Mouse (Mus musculus): Measurements from ENCODE around the gene Scfd2. TPM values are rescaled to one million over a fixed set of nuclear protein-coding genes. Genes with fewer than 3 reads are reported as not detected.

The Scfd2 gene
- polyA plus RNA-seq, 1 experiment from 2014 or later = 15.2 TPM

DNA sequence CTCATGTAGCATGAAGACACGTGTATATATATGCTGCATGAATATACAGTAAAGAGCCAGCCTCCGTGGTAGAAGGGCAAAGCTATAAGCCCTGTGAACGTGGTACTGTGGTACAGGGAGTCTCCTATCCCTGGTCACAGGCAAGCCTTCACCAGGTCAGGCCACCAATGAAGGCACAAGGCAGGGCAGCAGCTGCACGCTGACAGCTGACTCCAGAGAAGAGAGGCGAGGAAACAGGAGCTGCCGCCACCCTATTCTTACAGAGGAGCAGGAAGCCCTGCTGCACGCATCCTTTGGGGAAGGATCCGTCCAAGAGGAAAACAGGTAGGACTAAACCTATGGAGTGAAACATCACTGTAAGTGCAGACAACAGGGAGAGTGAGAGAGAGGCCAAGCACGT, 76.5 kb downstream of the Scfd2 start:
- Histone ChIP-seq H3K36me3 (ENCODE audit: control insufficient read depth, insufficient read depth, low read length) (no peaks in the 10 kb centered on the region), H3K4me1 (replicated peaks; ENCODE audit: control insufficient read depth, insufficient read depth) (no peaks in the 10 kb centered on the region), H3K9me3 (ENCODE audit: control insufficient read depth, low read length) (no peaks in the 10 kb centered on the region), H3K9ac (ENCODE audit: low read length) (no peak overlapping the region), H3K27ac (replicated peaks) (no peak overlapping the region), H3K4me2 (replicated peaks; ENCODE audit: low read depth) (no peak overlapping the region), H3K4me3 (ENCODE audit: low read depth, low read length) (no peak overlapping the region), H3K27me3 (ENCODE audit: control insufficient read depth, insufficient read depth, low read length) (no peaks in the 10 kb centered on the region)
- no peak for TF ChIP-seq EP300 (optimal IDR thresholded peaks at IDR 0.05)
- TF ChIP-seq CTCF (IDR thresholded peaks at IDR 0.05; ENCODE audit: low read depth) = no peak
- ATAC-seq (ENCODE audit: low FRiP score, low TSS enrichment) (no peak), DNase-seq (ENCODE audit: low spot score) (no peak)
- 82% methylated on average over 9 of the region's 9 CpGs for WGBS

DNA sequence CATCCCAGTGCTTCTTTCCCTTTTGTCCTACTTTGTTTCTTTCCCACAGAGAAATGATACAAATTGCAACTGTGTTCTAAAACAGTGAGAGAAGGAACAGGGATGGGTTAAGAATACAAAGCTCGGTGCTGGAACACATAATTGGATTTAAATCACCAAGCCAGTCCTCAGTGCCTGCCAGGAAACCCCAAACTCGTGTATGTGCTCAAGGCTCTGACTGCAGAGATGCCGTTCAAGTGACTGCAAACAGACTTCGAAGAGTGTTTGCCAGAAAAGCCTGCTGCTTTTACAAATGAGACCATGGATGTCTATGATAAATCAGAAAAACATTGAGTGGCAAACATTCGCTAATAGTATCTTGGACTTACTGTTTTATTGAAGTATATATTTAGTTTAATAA, 80.6 kb downstream of the Scfd2 start:
- H3K4me1 ChIP-seq (replicated peaks; ENCODE audit: control insufficient read depth, insufficient read depth) = no peaks in the 10 kb centered on the region
- no peak overlapping the region for H3K4me2 ChIP-seq (replicated peaks; ENCODE audit: low read depth)
- H3K9ac ChIP-seq (ENCODE audit: low read length) = no peak overlapping the region
- no peak for ATAC-seq (ENCODE audit: low FRiP score, low TSS enrichment)
- no peaks in the 10 kb centered on the region for H3K9me3 ChIP-seq (ENCODE audit: control insufficient read depth, low read length)
- H3K4me3 ChIP-seq (ENCODE audit: low read depth, low read length) = no peak overlapping the region
- H3K27ac ChIP-seq (replicated peaks) = no peak overlapping the region
- 27% methylated on average over 5 of the region's 5 CpGs for WGBS
- H3K36me3 ChIP-seq (ENCODE audit: control insufficient read depth, insufficient read depth, low read length) = no peaks in the 10 kb centered on the region
- H3K27me3 ChIP-seq (ENCODE audit: control insufficient read depth, insufficient read depth, low read length) = no peaks in the 10 kb centered on the region
- no peak for DNase-seq (ENCODE audit: low spot score)
- TF ChIP-seq CTCF (IDR thresholded peaks at IDR 0.05; ENCODE audit: low read depth) = no peak
- TF ChIP-seq EP300 (optimal IDR thresholded peaks at IDR 0.05) = no peak

DNA sequence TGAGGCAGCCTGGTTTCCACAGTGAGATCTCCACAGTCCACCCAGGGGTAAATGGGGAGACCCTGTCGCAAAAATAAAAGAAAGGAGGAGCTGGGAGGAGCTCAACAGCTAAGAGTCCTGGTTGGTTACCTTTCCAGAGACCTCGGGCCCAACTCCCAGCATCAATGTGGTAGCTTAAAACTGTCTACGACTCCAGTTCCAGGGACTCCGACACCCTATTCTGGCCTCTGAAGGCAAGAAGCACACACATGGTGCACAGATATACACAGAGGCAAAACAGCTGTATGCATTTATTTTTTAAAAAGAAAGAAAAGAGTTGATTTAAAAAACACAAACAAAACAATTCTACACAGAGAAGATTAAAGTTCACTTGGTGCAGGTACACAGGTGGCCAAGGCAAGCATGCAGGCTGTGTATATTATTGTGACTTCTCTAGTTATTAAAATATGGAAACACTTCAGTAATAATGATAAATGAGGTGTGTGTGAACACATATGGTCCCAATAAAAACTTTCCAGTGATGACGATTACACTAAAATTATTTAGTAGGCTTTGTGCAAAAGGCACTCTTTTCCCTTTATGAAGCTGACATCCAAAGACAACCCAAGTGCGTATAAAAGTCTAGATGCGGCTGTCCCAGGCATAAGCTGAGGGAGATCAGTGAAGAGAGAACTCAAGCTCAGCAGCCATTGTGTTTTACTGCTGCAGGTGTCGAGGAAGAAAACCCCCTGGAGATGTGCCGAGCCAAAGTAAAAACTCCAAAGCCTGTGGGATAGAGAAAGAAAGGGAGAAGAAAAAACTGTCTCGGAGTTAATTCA, 83.8 kb downstream of the Scfd2 start:
- H3K4me1 ChIP-seq (replicated peaks; ENCODE audit: control insufficient read depth, insufficient read depth) = no peaks in the 10 kb centered on the region
- no peaks in the 10 kb centered on the region for H3K27me3 ChIP-seq (ENCODE audit: control insufficient read depth, insufficient read depth, low read length)
- H3K4me3 ChIP-seq (ENCODE audit: low read depth, low read length) = no peak overlapping the region
- DNase-seq (ENCODE audit: low spot score) = no peak
- no peak overlapping the region for H3K9ac ChIP-seq (ENCODE audit: low read length)
- TF ChIP-seq EP300 (optimal IDR thresholded peaks at IDR 0.05) (no peak), CTCF (IDR thresholded peaks at IDR 0.05; ENCODE audit: low read depth) (no peak)
- H3K4me2 ChIP-seq (replicated peaks; ENCODE audit: low read depth) = no peak overlapping the region
- H3K36me3 ChIP-seq (ENCODE audit: control insufficient read depth, insufficient read depth, low read length) = no peaks in the 10 kb centered on the region
- ATAC-seq (ENCODE audit: low FRiP score, low TSS enrichment) = no peak
- H3K9me3 ChIP-seq (ENCODE audit: control insufficient read depth, low read length) = no peaks in the 10 kb centered on the region
- H3K27ac ChIP-seq (replicated peaks) = no peak overlapping the region
- 73% methylated on average over 10 of the region's 10 CpGs for WGBS

DNA sequence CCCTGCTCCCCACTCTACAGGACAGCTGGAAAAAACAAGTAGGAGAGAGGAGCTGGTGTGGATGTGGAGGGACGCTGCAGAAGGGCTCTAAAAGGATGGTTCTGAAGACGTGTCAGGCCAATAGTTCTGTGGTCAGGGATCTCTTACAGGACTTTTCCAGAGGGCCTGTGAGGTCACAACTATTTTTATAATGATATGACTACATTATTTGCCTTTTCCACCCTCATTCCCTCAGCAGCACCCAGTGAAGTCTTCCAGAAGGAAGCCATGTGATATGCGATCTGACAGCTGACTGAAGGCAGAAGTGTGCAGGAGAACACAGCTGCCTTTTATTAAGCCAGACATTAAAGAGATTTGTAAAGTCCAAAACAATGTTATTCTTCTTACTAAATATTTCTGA, 85.7 kb downstream of the Scfd2 start:
- Histone ChIP-seq H3K36me3 (ENCODE audit: control insufficient read depth, insufficient read depth, low read length) (no peaks in the 10 kb centered on the region), H3K27ac (replicated peaks) (no peak overlapping the region), H3K4me3 (ENCODE audit: low read depth, low read length) (no peak overlapping the region), H3K27me3 (ENCODE audit: control insufficient read depth, insufficient read depth, low read length) (no peaks in the 10 kb centered on the region), H3K9ac (ENCODE audit: low read length) (no peak overlapping the region), H3K4me1 (replicated peaks; ENCODE audit: control insufficient read depth, insufficient read depth) (no peaks in the 10 kb centered on the region), H3K4me2 (replicated peaks; ENCODE audit: low read depth) (no peak overlapping the region), H3K9me3 (ENCODE audit: control insufficient read depth, low read length) (no peaks in the 10 kb centered on the region)
- no peak for TF ChIP-seq EP300 (optimal IDR thresholded peaks at IDR 0.05)
- no peak for TF ChIP-seq CTCF (IDR thresholded peaks at IDR 0.05; ENCODE audit: low read depth)
- no peak for ATAC-seq (ENCODE audit: low FRiP score, low TSS enrichment)
- 60% methylated on average over 3 of the region's 3 CpGs for WGBS
- no peak for DNase-seq (ENCODE audit: low spot score)

DNA sequence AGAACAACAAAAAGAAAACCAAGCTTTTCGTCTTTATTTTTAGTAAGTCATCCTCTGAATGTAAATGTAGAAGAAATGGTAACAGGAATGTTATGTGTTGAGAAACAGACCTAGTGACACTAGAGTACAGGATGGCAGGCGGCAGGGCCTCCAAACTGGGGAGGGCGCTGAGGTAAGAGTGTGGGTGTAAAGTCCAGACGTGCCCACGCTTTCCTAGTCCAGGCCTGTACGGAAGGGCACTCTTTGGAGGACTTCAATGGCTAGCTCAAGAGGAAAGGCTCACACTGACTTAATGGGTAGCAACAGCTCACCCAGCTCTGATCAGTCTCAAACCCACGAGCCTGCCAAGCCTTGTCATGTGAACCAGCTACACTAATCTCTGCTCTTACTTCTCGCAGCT, 93.2 kb downstream of the Scfd2 start:
- 81% methylated on average over 8 of the region's 8 CpGs for WGBS
- TF ChIP-seq EP300 (optimal IDR thresholded peaks at IDR 0.05) (no peak), CTCF (IDR thresholded peaks at IDR 0.05; ENCODE audit: low read depth) (no peak)
- Histone ChIP-seq H3K9ac (ENCODE audit: low read length) (no peak overlapping the region), H3K27ac (replicated peaks) (no peak overlapping the region), H3K4me3 (ENCODE audit: low read depth, low read length) (no peak overlapping the region), H3K27me3 (ENCODE audit: control insufficient read depth, insufficient read depth, low read length) (no peaks in the 10 kb centered on the region), H3K9me3 (ENCODE audit: control insufficient read depth, low read length) (no peaks in the 10 kb centered on the region), H3K4me2 (replicated peaks; ENCODE audit: low read depth) (no peak overlapping the region), H3K36me3 (ENCODE audit: control insufficient read depth, insufficient read depth, low read length) (no peaks in the 10 kb centered on the region), H3K4me1 (replicated peaks; ENCODE audit: control insufficient read depth, insufficient read depth) (no peaks in the 10 kb centered on the region)
- ATAC-seq (ENCODE audit: low FRiP score, low TSS enrichment) = no peak
- no peak for DNase-seq (ENCODE audit: low spot score)

DNA sequence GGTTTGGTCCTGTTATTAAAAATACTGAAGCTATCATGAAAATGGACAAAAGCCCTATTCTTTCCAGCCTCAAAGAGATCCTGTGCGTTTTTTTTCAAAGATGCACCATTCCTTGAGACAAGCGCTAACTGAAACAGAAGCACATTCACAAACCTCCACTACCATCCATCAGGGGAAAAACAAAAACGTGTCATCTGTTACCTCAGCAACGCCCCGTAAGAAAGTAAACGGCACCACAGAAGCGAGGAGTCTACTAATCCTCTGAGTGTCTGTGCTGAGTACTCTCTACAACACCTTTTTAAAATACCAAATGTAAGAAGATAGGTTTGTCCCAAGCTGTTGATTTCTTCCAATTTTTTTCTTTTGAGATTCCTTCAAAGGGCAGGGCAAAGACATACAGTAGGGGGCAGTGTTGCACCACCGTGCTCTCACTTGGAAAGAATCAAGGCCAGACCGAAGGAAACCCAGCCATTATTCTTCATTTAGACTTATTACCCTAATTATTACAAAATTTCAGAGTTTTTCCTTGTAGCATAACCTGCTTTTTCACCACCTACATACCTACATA, 97.9 kb downstream of the Scfd2 start:
- Histone ChIP-seq H3K27me3 (ENCODE audit: control insufficient read depth, insufficient read depth, low read length) (no peaks in the 10 kb centered on the region), H3K9me3 (ENCODE audit: control insufficient read depth, low read length) (no peaks in the 10 kb centered on the region), H3K4me1 (replicated peaks; ENCODE audit: control insufficient read depth, insufficient read depth) (no peaks in the 10 kb centered on the region), H3K4me2 (replicated peaks; ENCODE audit: low read depth) (peak overlapping the region; percentile 32; the same call in 1 of the 2 replicates), H3K27ac (replicated peaks) (no peak overlapping the region), H3K9ac (ENCODE audit: low read length) (no peak overlapping the region), H3K36me3 (ENCODE audit: control insufficient read depth, insufficient read depth, low read length) (no peaks in the 10 kb centered on the region), H3K4me3 (ENCODE audit: low read depth, low read length) (no peak overlapping the region)
- 6% methylated on average over 9 of the region's 9 CpGs for WGBS
- ATAC-seq (ENCODE audit: low FRiP score, low TSS enrichment) = no peak
- TF ChIP-seq EP300 (optimal IDR thresholded peaks at IDR 0.05) = no peak
- peak; percentile 91 for TF ChIP-seq CTCF (IDR thresholded peaks at IDR 0.05; ENCODE audit: low read depth)
- DNase-seq (ENCODE audit: low spot score) = peak; percentile 67

Data from stomach, postnatal 0 days (tissue).